In genomic region chr19:16984897-16985296, GRCm38 (mm10) we compare ENCODE assay signal across 9 mouse cellular contexts. TPM values are rescaled to one million over a fixed set of nuclear protein-coding genes. Genes with fewer than 3 reads are reported as not detected.
DNase-seq lines count a peak whose midpoint lies in the region; ATAC-seq lines count a peak whose summit lies in the region.
"Had no signal": no experiment of that assay in that cellular context is flagged by ENCODE, and none has a peak within 500 bp of the region (broad histone marks: within the 10 kb centered on the region; RNA-seq: fewer than 3 reads in every experiment).

No protein-coding gene starts in this region.

- no peaks in the 10 kb centered on the region for H3K4me1 ChIP-seq in embryonic facial prominence, embryonic 14.5 days (ENCODE audit: control insufficient read depth, insufficient read depth, low read length)
- no peaks in the 10 kb centered on the region for H3K4me1 ChIP-seq in neural tube, embryonic 11.5 days (ENCODE audit: control insufficient read depth, insufficient read depth, low read length)
- H3K4me1 ChIP-seq: liver, embryonic 15.5 days had no signal

- WGBS in embryonic facial prominence, embryonic 14.5 days, result 44% methylated on average over 5 of the region's 5 CpGs
- WGBS in neural tube, embryonic 11.5 days, result 42% methylated on average over 5 of the region's 5 CpGs

- H3K36me3 ChIP-seq in embryonic facial prominence, embryonic 14.5 days (ENCODE audit: control insufficient read depth, insufficient read depth, low read length), result no peaks in the 10 kb centered on the region
- H3K36me3 ChIP-seq in neural tube, embryonic 11.5 days (ENCODE audit: control insufficient read depth, insufficient read depth, low read length), result no peaks in the 10 kb centered on the region
- H3K36me3 ChIP-seq: liver, embryonic 15.5 days had no signal

- H3K4me2 ChIP-seq in embryonic facial prominence, embryonic 14.5 days (ENCODE audit: low read depth, low read length), result no peak overlapping the region
- no peak overlapping the region for H3K4me2 ChIP-seq in neural tube, embryonic 11.5 days (ENCODE audit: low read depth)
- H3K4me2 ChIP-seq: liver, embryonic 15.5 days had no signal

- no peak overlapping the region for H3K27ac ChIP-seq in embryonic facial prominence, embryonic 14.5 days (replicated peaks; ENCODE audit: low read depth, low read length)
- H3K27ac ChIP-seq in neural tube, embryonic 11.5 days (ENCODE audit: low read depth, low read length), result no peak overlapping the region
- H3K27ac ChIP-seq: liver, embryonic 15.5 days had no signal

- H3K9ac ChIP-seq in embryonic facial prominence, embryonic 14.5 days (ENCODE audit: low read depth, low read length), result no peak overlapping the region
- H3K9ac ChIP-seq in neural tube, embryonic 11.5 days (ENCODE audit: low read length), result no peak overlapping the region
- H3K9ac ChIP-seq: liver, embryonic 15.5 days had no signal

- peak; percentile 11 for DNase-seq in layer of hippocampus, adult 11-12 months (ENCODE audit: low spot score)
- no peak for DNase-seq in layer of hippocampus, adult 9-10 months (ENCODE audit: low spot score)
- peak; percentile 20 for DNase-seq in MEL-GATA-1-ER (ENCODE audit: extremely low read depth, low read depth)
- DNase-seq in adrenal gland, postnatal 36 days, result peak; percentile 75 to 77
- peak; percentile 26 for DNase-seq in embryonic facial prominence, embryonic 14.5 days (ENCODE audit: low spot score)
- DNase-seq in left cerebral cortex, adult 11 months (ENCODE audit: low spot score), result peak; percentile 7
- peak; percentile 46 for DNase-seq in neural tube, embryonic 11.5 days (ENCODE audit: low spot score)

- ATAC-seq in embryonic facial prominence, embryonic 14.5 days (ENCODE audit: low read depth), result no peak
- ATAC-seq in neural tube, embryonic 11.5 days (ENCODE audit: insufficient read depth, low FRiP score, low TSS enrichment), result no peak
- ATAC-seq in megakaryocyte, adult 5-6 weeks (ENCODE audit: poor library complexity, severe bottlenecking), result no peak

- H3K27me3 ChIP-seq in embryonic facial prominence, embryonic 14.5 days (replicated peaks; ENCODE audit: control insufficient read depth, insufficient read depth, low read length), result no peaks in the 10 kb centered on the region
- H3K27me3 ChIP-seq in neural tube, embryonic 11.5 days (ENCODE audit: control insufficient read depth, insufficient read depth, low read length), result no peaks in the 10 kb centered on the region
- H3K27me3 ChIP-seq: liver, embryonic 15.5 days had no signal

- H3K4me3 ChIP-seq in embryonic facial prominence, embryonic 14.5 days (ENCODE audit: low read depth, low read length), result no peak overlapping the region
- no peak overlapping the region for H3K4me3 ChIP-seq in neural tube, embryonic 11.5 days (ENCODE audit: low read depth, low read length)
- H3K4me3 ChIP-seq: liver, embryonic 15.5 days had no signal

- H3K9me3 ChIP-seq in embryonic facial prominence, embryonic 14.5 days (ENCODE audit: control insufficient read depth, low read length), result no peaks in the 10 kb centered on the region
- no peaks in the 10 kb centered on the region for H3K9me3 ChIP-seq in neural tube, embryonic 11.5 days (ENCODE audit: control insufficient read depth, low read length)
- H3K9me3 ChIP-seq: liver, embryonic 15.5 days had no signal

RNA-seq across cellular contexts. Expression of gene Prune2, which starts 29.0 kb away (rescaled TPM):
- total RNA-seq in adrenal gland, postnatal 36 days (2021), result 10 to 100 TPM; 18.5 to 24.1 TPM
- polyA plus RNA-seq in embryonic facial prominence, embryonic 14.5 days (2014; fragmentation: Nextera tagmentation; extraction: Ambion mirVana), result 5.8 and 5.9 TPM in 2 replicates
- 2.5 and 2.6 TPM in 2 replicates for polyA plus RNA-seq in neural tube, embryonic 11.5 days (2014; fragmentation: Nextera tagmentation; extraction: Ambion mirVana)
- 1.6 and 3.2 TPM in 2 replicates for total RNA-seq in megakaryocyte, adult 5-6 weeks (2015)
- total RNA-seq in megakaryocyte, adult 5-6 weeks (2017), result 2.0 and 3.4 TPM in 2 replicates

Comparison
In these comparisons a context has a peak if more than half of its experiments do, and no peak if none do; other contexts are left out.
1. RNA of gene Prune2, which starts 29.0 kb away (total RNA-seq): 18.5 to 24.1 TPM in adrenal gland, postnatal 36 days; 1.6 to 3.4 TPM in megakaryocyte, adult 5-6 weeks; every median in the first group is over 4 times any median in the second.